Mouse (Mus musculus): ENCODE data around the gene Kcnj11.

Kcnj11 gene

GRCm38 (mm10) chr7:46076844-46077243 is 23.7 kb downstream of the Kcnj11 start:
- POLR2A ChIA-PET, result interaction anchor here in 1 of 4 experiments (1.0 to 3.1 kb wide), 2 partner anchors 10 to 41 kb away, joined by 3 to 11 read pairs; no protein-coding TSS in a partner anchor
- CTCF ChIA-PET, result no interaction called here

GRCm38 (mm10) chr7:46068831-46069230 is 31.7 kb downstream of the Kcnj11 start:
- POLR2A ChIA-PET, result interaction anchor here in 3 of 4 experiments (0.5 to 1.0 kb wide), 3 partner anchors 9 to 1667 kb away, joined by 3 to 4 read pairs (median 4); no protein-coding TSS in a partner anchor

GRCm38 (mm10) chr7:46063296-46063695 is 37.3 kb downstream of the Kcnj11 start:
- CTCF ChIA-PET, result interaction anchor here in 1 of 4 experiments (0.6 to 0.7 kb wide), 2 partner anchors 229 to 1004 kb away, joined by 3 to 5 read pairs; no protein-coding TSS in a partner anchor
- POLR2A ChIA-PET, result interaction anchor here in 1 of 4 experiments (0.6 kb wide), 1 partner anchor 9 kb away, joined by 3 read pairs; no protein-coding TSS in a partner anchor

More at GRCm38 (mm10) chr7:46068831-46069230, 31.7 kb downstream of the Kcnj11 start:
- CTCF ChIA-PET, result interaction anchor here in 2 of 4 experiments (0.6 to 1.6 kb wide), 2 partner anchors 27 to 218 kb away, joined by 3 read pairs; no protein-coding TSS in a partner anchor

- ChIA-PET CTCF (no interaction called here), POLR2A (interaction anchor here in 1 of 4 experiments (1.0 kb wide), 1 partner anchor 23 kb away, joined by 3 read pairs; no protein-coding TSS in a partner anchor)
These were observed 39.0 kb downstream of the Kcnj11 start for GRCm38 (mm10) chr7:46061614-46062013.

- CTCF ChIA-PET, result no interaction called here
- POLR2A ChIA-PET, result interaction anchor here in 2 of 4 experiments (0.7 to 1.8 kb wide), 3 partner anchors 10 to 165 kb away, joined by 3 to 5 read pairs (median 4); no protein-coding TSS in a partner anchor
These were observed 39.9 kb downstream of the Kcnj11 start for GRCm38 (mm10) chr7:46060688-46061087.

GRCm38 (mm10) chr7:46058882-46059281 is 41.7 kb downstream of the Kcnj11 start:
- ChIA-PET CTCF (no interaction called here), POLR2A (interaction anchor here in 1 of 4 experiments (1.8 kb wide), 1 partner anchor 11 kb away, joined by 5 read pairs; no protein-coding TSS in a partner anchor)

- ChIA-PET POLR2A (interaction anchor here in 2 of 4 experiments (0.5 to 1.2 kb wide), 3 partner anchors 17 to 948 kb away, joined by 3 to 5 read pairs (median 3); no protein-coding TSS in a partner anchor), CTCF (interaction anchor here in 1 of 4 experiments (0.6 kb wide), 1 partner anchor 18 kb away, joined by 3 read pairs; no protein-coding TSS in a partner anchor)
These were observed 47.0 kb downstream of the Kcnj11 start for GRCm38 (mm10) chr7:46053566-46053965.

GRCm38 (mm10) chr7:46052161-46052821 is 48.3 kb downstream of the Kcnj11 start:
- CTCF ChIA-PET, result interaction anchor here in 2 of 4 experiments (0.6 to 0.7 kb wide), 2 partner anchors 13 to 227 kb away, joined by 3 to 4 read pairs; no protein-coding TSS in a partner anchor
- POLR2A ChIA-PET, result interaction anchor here in 1 of 4 experiments (0.7 to 1.2 kb wide), 2 partner anchors 16 to 149 kb away, joined by 3 read pairs; no protein-coding TSS in a partner anchor

GRCm38 (mm10) chr7:46049981-46050380 is 50.6 kb downstream of the Kcnj11 start:
- ChIA-PET CTCF (no interaction called here), POLR2A (interaction anchor here in 2 of 4 experiments (0.6 to 1.2 kb wide), 3 partner anchors 9 to 76 kb away, joined by 3 read pairs; no protein-coding TSS in a partner anchor)

- ChIA-PET POLR2A (interaction anchor here in 3 of 4 experiments (0.6 to 1.9 kb wide), 5 partner anchors 9 to 302 kb away, joined by 3 to 5 read pairs (median 4); no protein-coding TSS in a partner anchor), CTCF (no interaction called here)
These were observed 52.5 kb downstream of the Kcnj11 start for GRCm38 (mm10) chr7:46047873-46048562.

GRCm38 (mm10) chr7:46045882-46046281 is 54.7 kb downstream of the Kcnj11 start:
- ChIA-PET POLR2A (interaction anchor here in 1 of 4 experiments (0.6 kb wide), 1 partner anchor 60 kb away, joined by 5 read pairs; no protein-coding TSS in a partner anchor), CTCF (no interaction called here)

- POLR2A ChIA-PET, result interaction anchor here in 1 of 4 experiments (0.7 kb wide), 1 partner anchor 301 kb away, joined by 3 read pairs; no protein-coding TSS in a partner anchor
- CTCF ChIA-PET, result no interaction called here
These were observed 56.5 kb downstream of the Kcnj11 start for GRCm38 (mm10) chr7:46044106-46044505.
